Mouse (Mus musculus) thymus, postnatal 14 days (tissue): ENCODE measurements at regions not wholly inside any gene's neighbourhood (a gene's known extent, or its start where the extent isn't known, plus 50 kb on each side); places are given as distances from the start of the nearest gene placed in this dataset.
"Not testable (repeated sequence)": the region's sequence is repeated elsewhere in the genome, so short reads cannot be mapped to it uniquely, and the experiment has no call there.

ENCODE experiments used
- DNase-seq: peaks from one replicate; pipeline ENCODE4 v3.0.0; 2021

DNA sequence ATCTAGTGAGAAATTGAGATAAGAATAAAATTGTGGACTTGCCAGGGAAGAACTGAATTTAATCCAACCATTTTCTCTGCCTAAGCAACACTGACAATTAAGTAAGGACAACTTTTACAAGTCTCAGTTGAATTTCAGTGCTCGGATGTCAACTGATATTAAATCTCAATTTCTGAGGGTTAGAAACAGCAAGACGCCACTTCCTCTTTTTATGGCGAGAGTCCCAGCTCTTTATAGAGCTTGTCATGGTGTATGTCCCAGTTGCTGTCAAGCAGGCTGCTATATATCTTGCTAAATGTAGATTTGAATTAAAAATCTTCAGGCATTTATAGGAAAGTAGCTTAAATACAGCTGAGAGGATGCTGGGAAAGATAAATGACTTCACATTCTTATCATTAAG lies 697.8 kb upstream of the Got2 start:
- no peak for DNase-seq

DNA sequence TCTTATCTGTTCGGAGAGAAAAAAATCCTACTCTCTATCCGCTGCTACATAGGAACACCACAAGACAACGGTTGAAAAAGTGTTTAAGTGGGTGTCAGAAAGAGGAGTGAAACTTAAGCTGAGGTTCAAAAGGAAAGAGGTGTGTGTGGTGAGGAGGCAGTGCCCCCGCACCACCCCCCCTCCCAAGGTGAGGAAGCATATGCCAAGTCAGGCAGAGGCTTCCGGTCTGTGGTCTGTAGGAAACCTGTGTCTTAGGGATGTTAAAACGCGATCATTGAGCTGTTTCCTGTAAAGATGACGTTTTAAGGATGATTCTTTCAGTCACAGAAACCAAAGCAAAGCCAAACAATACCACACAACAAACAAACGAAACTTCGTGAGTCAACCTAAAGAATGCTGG lies 664.2 kb upstream of the Got2 start:
- DNase-seq, result peak; percentile 6

DNA sequence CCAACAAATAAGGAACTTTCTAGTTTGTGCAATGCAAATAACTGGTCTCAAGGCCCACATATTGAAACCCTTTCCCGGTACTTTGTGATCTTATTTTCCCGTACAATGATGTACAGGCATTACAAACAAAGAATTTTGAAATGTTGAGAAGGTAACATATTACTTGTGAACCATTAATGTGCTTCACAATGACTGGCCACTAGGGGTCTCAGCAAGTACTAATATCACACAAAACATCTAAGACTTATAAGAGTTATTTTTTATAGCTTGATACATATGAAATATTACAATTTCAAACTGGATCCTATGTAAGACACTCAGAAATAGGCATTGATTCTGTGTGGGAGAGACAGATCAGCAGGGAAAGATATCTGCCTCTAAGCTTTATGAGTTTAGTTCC lies 662.1 kb upstream of the Got2 start:
- no peak for DNase-seq

DNA sequence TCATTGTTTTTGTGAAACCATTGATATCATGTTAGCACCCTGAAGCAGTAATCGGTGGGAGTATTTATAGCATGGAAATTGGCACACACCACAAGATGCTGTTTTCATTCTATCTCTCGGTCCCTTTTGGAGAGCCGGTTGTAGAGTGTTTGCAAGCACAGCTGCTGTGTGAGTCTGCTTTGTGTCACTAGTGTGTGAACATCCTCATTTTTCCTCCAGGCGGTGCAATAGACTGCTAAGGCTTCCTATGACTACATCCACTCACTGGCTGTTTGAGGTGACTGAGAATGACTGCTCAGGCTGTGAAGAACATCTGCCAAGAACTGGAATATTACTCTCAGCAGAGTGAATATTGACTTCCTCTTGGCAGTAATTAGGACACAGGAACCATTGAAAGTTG lies 660.3 kb upstream of the Got2 start:
- no peak for DNase-seq

DNA sequence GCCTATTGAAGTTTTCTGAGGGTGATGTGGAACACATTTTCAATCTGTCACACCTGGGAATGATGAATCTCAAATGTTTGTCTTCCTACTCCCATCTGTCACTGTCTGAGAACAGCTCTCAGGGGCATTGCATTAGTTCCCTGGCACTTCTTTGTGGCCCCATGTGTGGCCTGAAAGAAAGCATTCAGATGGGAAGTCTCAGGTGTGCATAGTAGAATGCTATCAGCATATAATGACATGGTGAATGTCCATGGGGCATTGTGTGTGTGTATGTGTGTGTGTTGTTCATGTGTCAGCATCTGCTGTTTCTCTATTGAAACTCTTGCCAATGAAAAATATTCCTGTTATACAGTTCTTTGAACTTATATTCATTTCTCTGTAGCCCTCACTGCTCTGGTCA lies 659.8 kb upstream of the Got2 start:
- DNase-seq, result no peak

DNA sequence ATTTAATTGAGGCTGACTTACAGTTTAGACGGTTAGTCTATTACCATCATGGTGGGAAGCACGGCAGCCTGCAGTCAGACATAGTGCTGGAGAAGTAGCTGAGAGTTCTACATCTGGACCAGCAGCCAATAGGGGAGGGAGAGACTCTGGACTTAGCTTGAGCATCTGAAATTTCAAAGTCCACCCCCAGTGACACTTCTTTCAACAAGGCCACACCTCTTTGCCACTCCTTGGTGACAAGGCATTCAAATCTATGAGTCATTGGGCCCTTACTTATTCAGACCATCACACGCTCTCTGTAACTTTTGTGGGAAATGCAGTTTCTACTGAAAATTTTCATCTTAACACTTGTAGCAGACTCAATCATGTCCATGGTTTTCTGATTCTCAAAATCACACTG lies 653.9 kb upstream of the Got2 start:
- DNase-seq, result no peak

DNA sequence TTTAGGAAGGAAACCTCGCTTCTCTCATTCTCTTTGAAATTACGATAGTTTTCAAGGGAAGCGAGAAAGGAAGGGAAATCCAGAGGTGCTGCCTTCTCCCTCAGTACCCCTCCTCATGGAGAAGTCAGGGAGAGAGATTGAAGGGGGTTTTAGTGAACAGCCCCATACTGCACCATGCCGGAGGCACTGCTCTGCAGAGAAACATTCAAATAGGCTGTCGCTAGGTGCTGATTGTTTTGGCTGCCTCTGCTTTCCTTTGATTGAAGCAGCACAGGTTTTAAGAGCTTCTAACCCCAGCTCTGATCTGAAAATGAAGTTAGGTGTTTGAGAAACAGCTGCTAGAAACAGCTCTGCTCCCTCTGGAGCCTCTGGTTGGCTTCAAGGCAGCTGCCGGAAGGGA lies 610.5 kb upstream of the Got2 start:
- DNase-seq, result no peak

DNA sequence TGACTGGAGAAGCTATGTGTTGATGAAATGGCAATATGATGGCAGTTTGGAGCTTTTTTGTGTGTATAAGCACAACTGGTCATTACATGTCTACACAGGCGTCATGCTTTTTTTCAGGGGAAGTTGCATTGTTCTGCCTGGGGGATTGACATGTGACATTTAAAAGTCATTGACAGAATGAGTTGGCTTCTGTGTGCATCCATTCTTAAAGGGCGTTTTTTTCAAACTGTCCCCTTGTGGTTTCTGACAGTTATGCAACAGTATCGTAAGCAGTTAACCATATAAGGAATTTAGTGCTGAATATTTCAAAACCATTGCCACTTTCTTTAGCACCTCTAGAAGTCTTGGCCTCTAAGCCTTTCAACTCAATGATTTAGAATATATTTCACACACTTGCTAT lies 607.1 kb upstream of the Got2 start:
- no peak for DNase-seq

DNA sequence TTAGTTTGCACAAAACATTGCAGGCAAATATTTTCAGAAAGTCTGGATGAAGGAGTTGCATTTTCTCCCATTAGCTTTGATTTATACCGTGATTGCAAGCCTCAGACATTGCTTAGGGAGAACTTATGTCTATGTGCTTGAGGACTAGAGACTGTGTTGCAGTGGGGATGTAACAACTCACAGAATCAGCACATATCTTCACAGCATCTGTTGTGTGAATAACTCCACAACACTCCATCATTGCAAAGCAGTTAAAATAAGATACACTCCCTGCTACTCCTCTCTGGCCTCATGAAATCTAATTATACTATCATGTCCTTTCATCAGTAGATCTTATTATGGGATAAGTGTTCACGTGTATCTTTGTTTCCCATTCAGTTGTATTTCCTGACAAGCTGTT lies 601.5 kb upstream of the Got2 start:
- no peak for DNase-seq

DNA sequence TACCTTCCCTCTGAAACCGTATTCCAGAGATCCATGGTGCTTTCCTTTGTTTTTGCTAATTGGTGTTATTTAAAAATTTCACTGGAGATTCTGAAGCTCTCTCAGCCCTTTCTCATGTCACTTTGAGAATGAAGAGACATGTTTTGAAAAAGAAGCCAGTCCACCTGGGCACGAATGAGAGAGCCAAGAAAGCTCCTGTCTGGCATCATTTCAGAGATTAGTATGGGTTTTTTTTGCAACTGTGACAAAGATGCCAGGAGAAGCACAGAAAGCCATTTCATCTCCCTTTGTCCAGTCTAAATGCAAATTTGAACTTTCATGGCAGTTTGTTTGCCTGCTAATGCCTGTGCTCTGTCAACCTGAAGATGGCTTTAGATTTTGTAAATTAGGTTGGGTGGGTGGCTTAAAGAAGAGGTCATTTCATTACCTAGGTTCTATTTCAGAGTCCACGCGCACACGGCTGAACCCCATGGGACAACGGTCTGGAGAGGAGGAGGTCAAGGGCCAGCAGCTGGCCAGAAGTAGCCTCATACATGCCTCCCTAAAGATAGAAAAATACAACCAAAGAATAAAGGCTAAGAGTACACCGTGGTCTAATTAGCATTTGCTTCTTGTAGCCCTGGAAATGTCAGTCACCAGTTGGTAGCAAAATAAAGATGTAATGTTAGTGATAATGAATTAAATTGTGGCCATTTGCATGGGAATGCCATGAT lies 600.5 kb upstream of the Got2 start:
- DNase-seq, result no peak

DNA sequence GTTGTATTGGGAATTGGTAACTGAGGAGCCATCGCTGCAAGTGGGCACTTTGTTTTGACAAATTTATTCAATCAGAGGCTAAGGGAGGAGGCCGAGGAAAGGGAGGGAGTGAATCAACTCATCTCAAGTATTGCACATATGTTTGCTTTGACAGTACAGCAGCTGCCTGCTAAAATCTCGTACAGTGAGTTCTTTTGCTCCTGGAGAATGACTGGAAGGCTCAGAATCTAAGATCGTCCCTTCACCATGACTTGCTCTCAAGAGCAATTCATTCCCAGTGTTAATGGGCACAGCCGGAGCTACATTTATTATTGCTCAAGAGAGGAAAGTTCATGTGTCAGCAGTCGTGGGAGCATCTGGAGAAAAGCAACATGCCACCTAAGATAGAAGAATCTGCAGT lies 567.6 kb upstream of the Got2 start:
- no peak for DNase-seq

DNA sequence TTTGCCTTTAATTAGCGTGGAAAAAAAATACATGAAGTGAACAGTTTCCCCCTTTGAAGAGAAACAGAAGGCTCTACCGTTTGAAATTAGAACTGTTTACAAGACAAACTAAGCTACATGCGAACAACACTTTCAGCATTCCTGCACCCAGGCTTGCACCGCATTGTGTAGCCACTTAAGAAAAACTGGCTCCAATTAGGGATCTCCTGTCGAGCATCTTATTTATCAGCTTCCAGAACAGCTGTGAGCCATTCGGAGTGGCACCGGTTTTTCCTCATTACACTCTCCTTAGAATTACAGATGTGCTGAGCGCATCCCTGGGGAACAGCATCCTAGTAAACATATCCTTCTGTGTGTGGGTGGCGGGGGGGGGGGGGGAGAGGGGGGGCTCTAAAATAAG lies 567.0 kb upstream of the Got2 start:
- DNase-seq, result no peak

DNA sequence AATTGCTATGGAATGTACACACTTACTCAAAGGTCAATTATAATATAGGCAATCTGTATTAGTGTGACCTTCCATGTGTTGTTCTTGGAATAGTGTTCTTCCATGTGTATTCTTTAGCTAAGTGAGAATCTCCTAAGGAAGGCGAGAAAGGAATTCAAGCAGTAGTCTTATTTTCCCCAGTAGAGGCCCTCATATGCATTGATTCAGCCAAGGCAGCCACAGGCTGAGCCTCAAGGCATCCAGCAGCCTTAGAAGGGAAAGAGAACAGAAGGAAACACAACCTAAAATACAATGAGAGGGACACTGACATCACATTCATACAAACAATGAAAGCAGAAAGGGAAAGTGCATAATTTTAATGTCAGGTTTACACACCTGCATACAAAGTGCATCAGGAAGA lies 541.4 kb upstream of the Got2 start:
- no peak for DNase-seq

DNA sequence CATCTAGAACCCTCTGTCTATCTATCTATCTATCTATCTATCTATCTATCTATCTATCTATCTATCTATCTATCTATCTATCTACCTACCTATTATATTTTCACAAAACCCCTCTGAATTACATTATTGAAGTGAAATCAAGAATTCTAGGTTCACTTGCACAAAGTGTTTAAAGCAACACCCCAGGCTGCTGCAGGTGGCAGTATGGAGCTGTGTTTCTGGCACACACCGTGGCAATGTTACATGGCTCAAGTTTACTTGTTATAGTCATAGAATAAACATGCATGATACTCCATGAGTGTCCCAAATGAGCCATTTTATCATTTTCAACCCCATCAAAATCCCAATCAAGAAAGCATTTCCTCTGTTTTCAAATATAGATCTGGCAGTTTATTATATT lies 538.6 kb upstream of the Got2 start:
- no peak for DNase-seq

DNA sequence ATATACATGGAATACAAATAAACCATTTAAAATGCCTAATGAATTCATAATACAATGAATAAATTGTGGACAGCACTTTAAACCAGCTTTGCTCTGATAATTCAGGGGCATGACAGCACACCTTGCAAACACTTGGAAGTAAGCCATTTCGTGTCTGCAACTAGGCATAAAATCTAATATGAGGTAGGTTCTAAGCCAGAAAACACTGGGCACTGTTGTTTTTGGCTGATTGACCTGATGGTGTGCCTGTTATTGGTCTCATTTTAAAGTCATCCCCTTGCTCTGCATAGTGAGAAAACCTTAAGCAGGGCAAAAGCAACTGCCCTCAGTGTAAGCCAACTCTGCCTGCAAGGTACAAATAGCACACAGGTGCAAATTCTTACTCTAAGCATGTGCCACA lies 521.3 kb upstream of the Got2 start:
- no peak for DNase-seq

DNA sequence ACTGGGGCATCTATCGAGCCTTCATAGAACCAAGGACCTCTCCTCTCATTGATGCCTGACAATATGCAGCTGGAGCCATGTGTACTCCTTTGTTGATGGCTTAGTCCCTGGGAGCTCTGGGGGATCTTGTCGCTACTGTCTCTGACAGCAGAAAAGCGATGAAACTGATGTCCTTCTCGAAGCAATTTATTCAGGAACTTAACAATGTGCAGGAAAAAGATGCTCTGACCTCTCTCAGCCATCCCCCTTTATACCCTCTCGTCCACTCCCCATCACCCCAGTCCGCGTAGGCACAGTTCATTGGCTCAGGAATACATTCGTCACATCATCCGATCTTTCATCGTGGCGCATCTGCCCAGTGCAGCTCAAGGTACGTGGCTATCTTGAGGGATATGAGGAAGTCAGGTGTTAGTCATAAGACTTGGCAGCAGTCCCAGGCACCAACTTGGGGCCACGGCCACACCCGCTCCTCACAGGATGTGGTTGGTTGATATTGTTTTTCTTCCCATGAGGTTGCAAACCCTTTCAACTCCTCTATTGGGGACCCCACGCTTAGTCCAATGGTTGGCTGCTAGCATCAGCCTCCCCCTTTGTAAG lies 516.3 kb upstream of the Got2 start:
- DNase-seq, result no peak

DNA sequence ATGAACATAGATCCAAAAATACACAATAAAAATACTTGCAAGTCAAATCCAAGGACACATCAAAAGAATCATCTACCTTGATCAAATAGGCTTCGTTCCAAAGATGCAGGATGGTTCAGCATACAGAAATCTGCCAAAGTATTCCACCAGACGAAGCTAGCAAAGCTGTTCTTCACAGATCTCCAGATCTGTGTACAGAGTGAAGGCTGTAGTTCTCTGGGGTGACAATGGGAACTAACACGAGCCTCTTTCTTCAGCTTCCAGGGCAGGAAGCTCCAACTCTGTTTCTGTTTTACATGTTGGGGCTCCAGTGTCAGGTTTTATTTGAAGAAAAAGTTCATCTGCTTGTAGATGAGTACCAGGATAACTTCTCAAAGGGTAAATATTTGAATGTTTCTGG lies 515.3 kb upstream of the Got2 start:
- no peak for DNase-seq

DNA sequence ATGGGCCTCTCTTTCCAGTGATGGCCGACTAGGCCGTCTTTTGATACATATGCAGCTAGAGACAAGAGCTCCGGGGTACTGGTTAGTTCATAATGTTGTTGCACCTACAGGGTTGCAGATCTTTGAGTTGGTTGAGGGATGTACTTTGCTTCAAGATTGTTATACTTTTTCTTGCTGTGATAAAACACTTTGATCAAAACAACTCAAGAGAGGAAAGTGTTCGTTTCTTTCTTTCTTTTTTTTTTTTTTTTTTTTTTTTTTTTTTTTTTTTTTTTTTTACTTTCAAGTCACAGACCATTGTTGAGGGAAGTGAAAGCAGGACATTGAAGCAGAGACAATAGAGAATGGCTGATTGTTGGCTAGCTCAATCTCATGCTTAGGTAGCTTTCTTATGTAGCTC lies 511.0 kb upstream of the Got2 start:
- not testable (repeated sequence) for DNase-seq

DNA sequence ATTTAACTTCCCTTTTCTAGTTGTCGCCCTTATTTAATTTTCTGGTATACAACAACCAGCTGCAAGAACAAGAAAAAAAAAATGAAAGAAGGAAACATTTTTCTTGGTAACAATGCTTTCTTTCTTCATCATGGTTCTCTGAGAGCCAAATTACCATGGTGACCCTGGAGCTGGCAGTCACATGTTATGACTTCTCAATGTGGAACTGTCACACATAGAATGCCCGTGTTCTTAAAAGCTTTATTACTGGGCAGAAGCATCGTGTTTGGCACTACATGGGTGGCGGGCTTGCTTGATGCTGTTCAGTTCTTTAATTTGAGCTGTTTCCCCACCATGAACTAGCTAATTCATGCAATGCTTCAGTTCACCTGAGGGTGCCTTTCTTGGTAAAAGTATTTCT lies 504.7 kb upstream of the Got2 start:
- no peak for DNase-seq

DNA sequence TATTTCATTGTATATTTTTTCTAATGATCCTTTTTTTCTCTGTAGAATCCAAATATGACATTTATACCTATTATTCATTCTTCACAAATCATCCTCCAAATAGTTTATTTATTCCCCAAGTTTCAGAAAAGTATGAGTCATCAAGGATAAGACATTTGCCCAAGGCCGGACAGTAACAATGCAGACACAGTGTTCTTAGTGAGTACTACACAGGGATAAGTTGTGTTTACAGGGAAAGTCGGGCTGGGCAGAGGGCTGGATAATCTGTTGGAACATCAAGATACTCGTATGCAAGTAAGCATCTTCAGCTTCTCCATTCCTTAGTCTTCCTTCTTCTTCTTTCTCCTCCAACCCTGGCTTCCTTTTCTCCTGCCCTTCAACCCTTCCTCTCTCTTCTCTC lies 500.9 kb upstream of the Got2 start:
- no peak for DNase-seq

DNA sequence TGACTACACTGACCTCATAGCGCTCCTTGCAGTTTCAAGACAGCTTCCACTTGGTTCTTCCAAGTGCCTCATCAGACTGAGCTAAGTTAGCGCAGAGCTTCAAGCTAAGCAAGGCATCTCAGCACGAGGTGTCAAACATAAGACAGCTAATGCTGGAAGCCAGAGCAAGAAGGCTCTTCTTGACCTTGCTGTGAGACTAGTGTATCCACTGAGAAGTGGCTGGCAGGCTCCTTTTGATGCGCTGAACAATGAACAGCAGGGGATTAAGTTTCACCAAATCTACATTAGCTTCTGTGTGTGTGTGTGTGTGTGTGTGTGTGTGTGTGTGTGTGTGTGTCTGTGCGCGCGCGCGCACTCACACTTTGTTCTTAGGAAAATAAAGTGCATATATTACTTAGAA lies 482.2 kb upstream of the Got2 start:
- DNase-seq, result no peak

DNA sequence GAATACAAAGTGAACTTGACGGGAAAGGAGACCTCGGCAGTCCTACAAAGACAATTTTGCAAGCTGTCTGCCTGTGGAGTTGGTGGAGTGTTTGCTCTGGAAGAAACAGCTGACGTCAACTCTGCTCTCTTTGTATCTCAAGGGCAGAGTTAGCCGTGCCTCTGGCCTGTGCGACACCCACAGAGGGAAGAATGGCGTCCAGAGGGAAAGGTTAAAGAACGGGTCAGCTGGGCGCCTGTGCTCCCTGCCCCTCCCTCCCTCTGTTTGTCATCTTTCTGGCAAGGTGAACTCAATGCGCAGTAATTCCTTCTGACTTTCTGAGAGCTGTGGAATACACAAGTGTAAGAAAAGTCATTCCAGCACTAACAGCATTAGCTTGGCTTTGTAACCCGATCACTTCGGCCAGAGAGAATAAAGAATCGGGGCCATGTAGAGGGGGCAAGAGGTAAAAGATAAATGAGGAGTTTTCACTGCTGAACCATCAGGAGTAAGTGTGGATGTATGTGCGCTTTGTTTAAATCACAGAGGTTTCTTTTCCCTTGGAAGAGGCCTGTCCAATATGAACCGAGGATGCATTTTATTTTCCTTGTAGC lies 474.6 kb upstream of the Got2 start:
- no peak for DNase-seq

DNA sequence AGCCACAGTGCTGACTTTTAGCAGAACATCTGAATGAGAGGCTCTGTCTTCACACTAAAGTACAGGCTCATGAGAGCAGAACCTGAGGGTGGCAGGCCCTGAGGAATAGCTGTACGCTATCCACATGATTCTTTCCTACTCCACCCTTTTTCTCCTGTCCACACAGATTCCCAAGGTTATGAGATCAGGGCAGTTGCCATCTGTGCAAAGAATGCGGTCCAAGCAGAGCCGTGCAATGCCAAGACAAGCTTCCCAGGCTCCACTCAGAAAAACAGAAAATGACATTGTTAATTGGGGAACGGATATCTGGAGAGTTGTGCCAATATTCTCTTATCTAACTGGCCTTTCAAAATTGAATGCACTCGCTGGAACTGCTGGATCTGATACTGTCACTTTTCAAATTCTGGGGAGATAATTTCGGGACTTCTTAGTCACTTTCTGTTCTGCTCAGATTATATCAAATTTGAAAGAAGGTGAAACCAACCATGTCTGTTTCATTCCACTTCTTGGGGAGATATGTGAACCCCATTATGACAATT lies 462.3 kb upstream of the Got2 start:
- no peak for DNase-seq

DNA sequence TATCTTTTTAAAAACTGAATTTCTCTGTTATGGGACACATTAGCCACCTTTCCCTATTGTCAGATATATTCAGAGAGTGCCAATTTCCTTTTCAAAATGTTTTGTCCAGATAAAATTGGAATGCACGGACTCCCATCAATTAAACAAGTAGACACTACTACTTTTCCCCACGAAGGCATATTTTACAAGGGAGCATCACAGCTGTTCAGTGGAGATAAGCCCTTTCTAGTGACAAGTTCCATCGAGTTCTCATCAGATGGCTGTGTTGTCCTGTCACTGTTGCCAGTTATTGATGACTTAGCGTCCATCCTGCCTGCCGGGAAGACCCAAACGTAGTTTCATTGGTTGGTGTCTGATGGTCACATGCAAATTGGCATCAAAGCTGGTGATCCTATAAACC lies 461.2 kb upstream of the Got2 start:
- DNase-seq, result no peak

DNA sequence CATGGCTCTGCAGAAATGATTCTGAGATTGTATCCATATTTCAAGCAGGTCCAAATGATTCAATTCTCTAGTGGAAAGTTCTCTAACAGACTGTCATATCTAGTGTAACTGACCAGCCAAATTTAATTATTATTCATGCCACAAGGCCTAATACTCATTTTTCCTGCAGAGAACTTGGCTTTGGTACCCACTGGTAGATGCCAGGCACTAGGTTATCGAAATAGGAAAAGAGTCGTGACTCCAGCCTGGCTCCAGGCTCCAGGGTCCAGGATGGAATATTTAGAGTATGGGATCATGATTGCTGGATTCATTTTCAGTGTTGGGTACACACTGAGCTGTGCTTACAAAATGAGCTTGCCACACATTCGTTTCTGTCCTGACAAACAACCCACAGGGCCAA lies 452.4 kb upstream of the Got2 start:
- no peak for DNase-seq
